Mouse (Mus musculus): ENCODE results near the gene Hspa2. TPM values are rescaled to one million over a fixed set of nuclear protein-coding genes. Genes with fewer than 3 reads are reported as not detected.

Hspa2 gene
- polyA plus RNA-seq, 1 experiment from 2014 or later = 4.9 TPM

GRCm38 (mm10) chr12:76391595-76392271, 12.2 kb upstream of the Hspa2 start:
- no peaks in the 10 kb centered on the region for H3K9me3 ChIP-seq (replicated peaks)
- WGBS = 83% methylated on average over 3 of the region's 3 CpGs

GRCm38 (mm10) chr12:76392979-76393378, 11.0 kb upstream of the Hspa2 start:
- Histone ChIP-seq H3K36me3 (peaks cover 30% of the 10 kb centered on the region), H3K27me3 (ENCODE audit: low read depth, poor library complexity, severe bottlenecking) (no peaks in the 10 kb centered on the region), H3K27ac (no peak overlapping the region), H3K4me3 (no peak overlapping the region), H3K4me1 (no peaks in the 10 kb centered on the region), H3K9me3 (replicated peaks) (no peaks in the 10 kb centered on the region)
- 82% methylated on average over 5 of the region's 5 CpGs for WGBS
- no peak for DNase-seq (ENCODE audit: low spot score)

More at GRCm38 (mm10) chr12:76391595-76392271, 12.2 kb upstream of the Hspa2 start:
- DNase-seq (ENCODE audit: low spot score) = no peak
- no peak overlapping the region for H3K27ac ChIP-seq
- H3K36me3 ChIP-seq = peaks cover 37% of the 10 kb centered on the region
- H3K27me3 ChIP-seq (ENCODE audit: low read depth, poor library complexity, severe bottlenecking) = no peaks in the 10 kb centered on the region
- no peaks in the 10 kb centered on the region for H3K4me1 ChIP-seq
- H3K4me3 ChIP-seq = no peak overlapping the region

- 0 out of 2 replicates have a peak, but pooled peaks cover under 1% of the 10 kb centered on the region for H3K36me3 ChIP-seq
- no peaks in the 10 kb centered on the region for H3K4me1 ChIP-seq
- H3K9me3 ChIP-seq (replicated peaks) = no peaks in the 10 kb centered on the region
- H3K27me3 ChIP-seq (ENCODE audit: low read depth, poor library complexity, severe bottlenecking) = peaks cover 8% of the 10 kb centered on the region
- WGBS = 82% methylated on average over 5 of the region's 5 CpGs
- no peak overlapping the region for H3K4me3 ChIP-seq
- no peak for DNase-seq (ENCODE audit: low spot score)
- H3K27ac ChIP-seq = no peak overlapping the region
These were observed 6.7 kb upstream of the Hspa2 start for GRCm38 (mm10) chr12:76397281-76397680.

DNA sequence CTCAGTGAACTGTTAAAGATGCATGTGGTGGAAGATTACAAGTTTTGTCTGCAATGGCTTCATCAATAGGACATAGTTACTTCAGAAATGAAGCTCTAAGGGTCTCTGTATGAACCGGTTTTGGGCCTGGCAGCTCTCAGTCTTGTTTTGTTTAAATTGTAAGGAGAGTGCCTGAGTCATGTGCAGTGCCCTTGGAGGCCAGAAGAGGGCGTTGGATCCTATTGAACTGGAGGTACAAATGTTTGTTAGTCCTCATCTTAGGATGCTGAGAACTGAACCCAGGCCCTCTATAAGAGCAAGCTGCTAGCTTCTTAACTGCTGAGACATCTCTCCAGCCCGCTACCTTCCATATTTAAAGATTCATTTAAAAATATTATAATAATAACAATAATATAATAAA, 2.3 kb upstream of the Hspa2 start:
- DNase-seq (ENCODE audit: low spot score) = no peak
- no peaks in the 10 kb centered on the region for H3K9me3 ChIP-seq (replicated peaks)
- WGBS = 53% methylated on average over 3 of the region's 3 CpGs
- no peak overlapping the region for H3K27ac ChIP-seq
- peaks cover 31% of the 10 kb centered on the region for H3K4me1 ChIP-seq
- no peaks in the 10 kb centered on the region for H3K36me3 ChIP-seq
- peaks cover 41% of the 10 kb centered on the region for H3K27me3 ChIP-seq (ENCODE audit: low read depth, poor library complexity, severe bottlenecking)
- H3K4me3 ChIP-seq = no peak overlapping the region

DNA sequence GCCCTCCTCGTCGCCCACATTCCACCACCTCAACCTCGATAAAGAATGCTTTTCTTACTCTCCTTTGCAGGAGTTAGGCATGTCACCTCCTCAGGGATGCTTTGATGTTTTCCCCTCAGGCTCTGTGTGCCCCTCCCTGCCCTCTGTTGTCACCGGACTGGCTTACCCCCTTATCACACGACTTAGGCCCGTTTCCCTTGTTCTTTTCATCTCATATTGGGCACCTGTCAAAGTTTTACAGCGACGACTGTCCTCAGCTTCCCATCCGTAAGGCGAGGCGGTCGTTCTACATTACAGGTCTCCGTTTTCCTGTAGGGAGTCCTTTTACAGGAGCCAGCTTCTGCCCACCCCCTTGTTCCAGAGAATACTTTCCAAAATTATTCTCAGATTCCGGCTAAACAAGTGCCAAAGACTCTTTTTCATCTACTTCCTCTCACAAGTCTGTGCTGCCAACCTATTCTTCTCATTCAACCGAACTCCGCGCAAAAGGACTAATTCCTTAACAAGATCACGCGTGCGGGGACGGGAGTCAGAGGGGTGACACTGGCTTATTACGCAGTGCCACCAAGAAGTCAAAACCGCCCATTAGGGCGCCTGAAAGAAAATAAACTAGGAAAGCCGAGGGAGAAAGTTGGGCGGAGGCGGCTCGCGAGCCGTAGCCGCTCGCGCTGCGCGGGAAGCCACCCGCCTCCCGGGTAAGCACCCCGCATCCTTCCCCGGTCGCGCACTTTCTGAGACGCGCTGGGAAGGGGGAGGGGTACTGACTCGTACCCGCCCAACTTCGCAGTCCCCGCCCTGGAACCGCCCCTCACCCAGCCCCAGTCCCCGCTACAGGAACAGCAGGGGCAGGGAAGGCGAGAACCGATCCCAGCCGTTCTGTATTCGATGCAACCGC, 738 bp upstream of the Hspa2 start:
- peak overlapping the region; percentile 92 for H3K27ac ChIP-seq
- WGBS = under 1% methylated on average over 54 of the region's 54 CpGs
- peak overlapping the region; percentile 79 for H3K4me3 ChIP-seq
- peak; percentile 42 for DNase-seq (ENCODE audit: low spot score)
- no peaks in the 10 kb centered on the region for H3K9me3 ChIP-seq (replicated peaks)
- H3K27me3 ChIP-seq (ENCODE audit: low read depth, poor library complexity, severe bottlenecking) = peaks cover 53% of the 10 kb centered on the region
- no peaks in the 10 kb centered on the region for H3K36me3 ChIP-seq
- peaks cover 31% of the 10 kb centered on the region for H3K4me1 ChIP-seq

DNA sequence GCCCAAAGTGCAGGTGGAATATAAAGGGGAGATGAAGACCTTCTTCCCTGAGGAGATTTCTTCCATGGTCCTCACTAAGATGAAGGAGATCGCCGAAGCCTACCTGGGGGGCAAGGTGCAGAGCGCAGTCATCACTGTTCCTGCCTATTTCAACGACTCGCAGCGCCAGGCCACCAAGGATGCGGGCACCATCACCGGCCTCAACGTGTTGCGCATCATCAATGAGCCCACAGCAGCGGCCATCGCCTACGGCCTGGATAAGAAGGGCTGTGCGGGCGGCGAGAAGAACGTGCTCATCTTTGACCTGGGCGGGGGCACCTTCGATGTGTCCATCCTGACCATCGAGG, 833 bp downstream of the Hspa2 start:
- Histone ChIP-seq H3K36me3 (no peaks in the 10 kb centered on the region), H3K9me3 (replicated peaks) (no peaks in the 10 kb centered on the region), H3K27me3 (ENCODE audit: low read depth, poor library complexity, severe bottlenecking) (peaks cover 53% of the 10 kb centered on the region), H3K27ac (0 out of 2 replicates have a peak overlapping the region, but pooled peaks have one; percentile 12), H3K4me1 (peaks cover 42% of the 10 kb centered on the region), H3K4me3 (peak overlapping the region; percentile 79)
- DNase-seq (ENCODE audit: low spot score) = peak; percentile 54
- 10% methylated on average over 20 of the region's 20 CpGs for WGBS

GRCm38 (mm10) chr12:76405183-76405970, 1.4 kb downstream of the Hspa2 start:
- Histone ChIP-seq H3K9me3 (replicated peaks) (no peaks in the 10 kb centered on the region), H3K27ac (no peak overlapping the region), H3K36me3 (no peaks in the 10 kb centered on the region), H3K4me1 (peaks cover 43% of the 10 kb centered on the region), H3K27me3 (ENCODE audit: low read depth, poor library complexity, severe bottlenecking) (peaks cover 53% of the 10 kb centered on the region), H3K4me3 (peak overlapping the region; percentile 79)
- 4% methylated on average over 64 of the region's 64 CpGs for WGBS
- DNase-seq (ENCODE audit: low spot score) = peak; percentile 64

- Histone ChIP-seq H3K27me3 (ENCODE audit: low read depth, poor library complexity, severe bottlenecking) (peaks cover 53% of the 10 kb centered on the region), H3K9me3 (replicated peaks) (no peaks in the 10 kb centered on the region), H3K4me1 (peaks cover 45% of the 10 kb centered on the region), H3K4me3 (peak overlapping the region; percentile 79), H3K36me3 (no peaks in the 10 kb centered on the region), H3K27ac (no peak overlapping the region)
- DNase-seq (ENCODE audit: low spot score) = no peak
- WGBS = 4% methylated on average over 23 of the region's 23 CpGs
These were observed 2.0 kb downstream of the Hspa2 start for GRCm38 (mm10) chr12:76405971-76406370.

DNA sequence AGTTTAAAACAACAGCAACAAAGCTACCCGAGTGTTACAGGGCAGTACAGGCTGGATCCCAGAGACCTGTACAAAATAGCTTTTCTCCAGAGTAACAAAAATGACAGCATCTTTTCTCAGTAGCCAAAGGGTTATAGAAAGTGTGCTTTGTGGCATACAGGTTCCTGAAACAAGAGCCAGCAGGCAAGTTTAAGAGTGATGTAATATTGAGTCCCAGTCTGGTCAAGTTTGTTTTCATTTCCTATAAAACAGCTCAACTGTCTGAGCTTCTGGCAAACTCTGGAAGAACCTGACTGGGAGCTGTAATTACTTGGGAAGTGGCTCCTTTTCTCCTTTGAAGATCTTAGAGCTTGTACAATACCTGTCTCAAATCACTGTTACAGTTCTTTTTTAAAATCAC, 3.2 kb downstream of the Hspa2 start:
- H3K27ac ChIP-seq = no peak overlapping the region
- H3K27me3 ChIP-seq (ENCODE audit: low read depth, poor library complexity, severe bottlenecking) = peaks cover 46% of the 10 kb centered on the region
- no peaks in the 10 kb centered on the region for H3K9me3 ChIP-seq (replicated peaks)
- no peak overlapping the region for H3K4me3 ChIP-seq
- H3K36me3 ChIP-seq = no peaks in the 10 kb centered on the region
- no peak for DNase-seq (ENCODE audit: low spot score)
- peaks cover 45% of the 10 kb centered on the region for H3K4me1 ChIP-seq
- WGBS = 41% methylated on average over 1 of the region's 1 CpGs

DNA sequence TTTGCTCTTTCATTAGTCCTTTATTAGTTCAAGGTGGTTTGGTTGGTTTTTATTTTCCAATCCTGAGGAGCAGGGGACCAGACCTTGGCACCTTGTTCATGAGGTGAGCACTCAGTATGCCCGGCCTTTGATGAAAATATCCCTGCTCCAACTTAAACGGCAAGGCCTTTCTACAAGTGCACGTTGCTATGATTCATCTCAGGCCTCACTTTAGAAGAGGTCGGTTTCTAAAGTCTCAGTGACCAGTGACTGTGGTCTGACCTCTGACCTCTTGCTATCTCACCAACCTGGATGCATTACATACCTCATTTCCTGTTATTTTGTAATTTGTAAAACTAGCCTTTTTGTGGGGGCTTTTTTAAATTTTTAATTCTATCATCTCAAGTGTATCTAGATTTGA, 5.2 kb downstream of the Hspa2 start:
- H3K27me3 ChIP-seq (ENCODE audit: low read depth, poor library complexity, severe bottlenecking) = peaks cover 36% of the 10 kb centered on the region
- 25% methylated on average over 4 of the region's 4 CpGs for WGBS

DNA sequence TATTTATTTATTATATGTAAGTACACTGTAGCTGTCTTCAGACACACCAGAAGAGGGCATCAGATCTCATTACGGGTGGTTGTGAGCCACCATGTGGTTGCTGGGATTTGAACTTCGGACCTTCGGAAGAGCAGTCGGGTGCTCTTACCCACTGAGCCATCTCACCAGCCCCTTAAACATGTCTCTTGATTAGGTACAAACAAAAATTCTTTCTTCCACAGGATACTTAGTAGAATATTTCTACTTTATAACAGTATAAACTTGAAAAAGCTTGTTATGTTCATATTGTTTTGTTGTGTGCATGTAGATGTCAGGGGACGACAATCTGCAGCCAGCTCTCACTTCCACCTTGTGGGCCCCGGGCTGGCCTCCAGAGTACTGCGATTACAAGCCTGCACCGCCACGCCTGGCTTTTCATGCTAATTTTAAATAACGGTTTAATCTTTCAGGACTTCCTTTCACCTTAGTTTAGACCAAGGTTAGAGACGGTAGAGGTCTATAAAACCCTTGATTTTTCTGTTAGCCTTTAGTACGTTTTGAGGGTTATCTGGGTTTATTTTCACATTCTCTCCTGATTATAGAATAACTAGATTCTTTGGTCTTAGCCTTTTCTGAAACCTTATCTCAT, 11.5 kb downstream of the Hspa2 start:
- no peak overlapping the region for H3K4me3 ChIP-seq
- no peaks in the 10 kb centered on the region for H3K9me3 ChIP-seq (replicated peaks)
- H3K27me3 ChIP-seq (ENCODE audit: low read depth, poor library complexity, severe bottlenecking) = peaks cover 27% of the 10 kb centered on the region
- whole genome bisulfite sequencing = 85% methylated on average over 12 of the region's 12 CpGs
- H3K27ac ChIP-seq = no peak overlapping the region
- no peaks in the 10 kb centered on the region for H3K36me3 ChIP-seq
- peaks cover 12% of the 10 kb centered on the region for H3K4me1 ChIP-seq
- DNase-seq (ENCODE audit: low spot score) = no peak

More for the DNA sequence above, 5.2 kb downstream of the Hspa2 start:
- H3K4me3 ChIP-seq = no peak overlapping the region
- H3K4me1 ChIP-seq = peaks cover 37% of the 10 kb centered on the region
- DNase-seq (ENCODE audit: low spot score) = peak; percentile 37
- H3K9me3 ChIP-seq (replicated peaks) = no peaks in the 10 kb centered on the region
- H3K36me3 ChIP-seq = no peaks in the 10 kb centered on the region
- no peak overlapping the region for H3K27ac ChIP-seq

GRCm38 (mm10) chr12:76417433-76417854, 13.5 kb downstream of the Hspa2 start, which contains the start of gene Ppp1r36:
Gene Ppp1r36 (plus strand): TSS chr12:76417538.
- Histone ChIP-seq H3K4me1 (peaks cover 11% of the 10 kb centered on the region), H3K27ac (peak within 1 kb of the TSS; percentile 74), H3K36me3 (no peaks in the 10 kb centered on the region), H3K27me3 (ENCODE audit: low read depth, poor library complexity, severe bottlenecking) (peaks cover 27% of the 10 kb centered on the region), H3K9me3 (replicated peaks) (no peaks in the 10 kb centered on the region), H3K4me3 (peak within 1 kb of the TSS; percentile 56)
- DNase-seq (ENCODE audit: low spot score) = peak; percentile 69
- under 1% methylated on average over 37 of the region's 37 CpGs for WGBS
